Mouse (Mus musculus) kidney, postnatal 0 days (tissue): ENCODE measurements around the gene Adarb1. TPM values are rescaled to one million over a fixed set of nuclear protein-coding genes. Genes with fewer than 3 reads are reported as not detected.

Source experiments
- ATAC-seq: fragments of 200-750 bp; cut with Nextera tagmentation; replicated peaks from 2 replicates; pipeline ENCODE4 v1.8.0; 2017; ENCODE audit warnings: low read depth, moderate number of reproducible peaks, moderate TSS enrichment, moderate library complexity; ENCODE audit not compliant: low FRiP score
- DNase-seq: peaks from one replicate; pipeline ENCODE4 v3.0.0-alpha.2; 2016; ENCODE audit warnings: low spot score
- H3K27ac ChIP-seq: fragments of 300-500 bp; sonication (generic); 2 replicates; pipeline ENCODE4 v1.5.1; 2014; ENCODE audit warnings: mild to moderate bottlenecking
- H3K27me3 ChIP-seq: fragments of 300-500 bp; sonication (generic); 2 replicates; pipeline ENCODE4 v1.6.1; 2014; ENCODE audit warnings: low read length, mixed read lengths; ENCODE audit not compliant: insufficient read depth
- H3K36me3 ChIP-seq: fragments of 300-500 bp; sonication (generic); 2 replicates; pipeline ENCODE4 v1.6.1; 2014; ENCODE audit warnings: low read length, mixed read lengths; ENCODE audit not compliant: insufficient read depth
- H3K4me1 ChIP-seq: fragments of 300-500 bp; sonication (generic); replicated peaks from 2 replicates; pipeline ENCODE4 v1.6.1; 2014; ENCODE audit warnings: antibody characterized with exemption, low read length, mixed read lengths; ENCODE audit not compliant: insufficient read depth
- H3K4me2 ChIP-seq: fragments of 300-500 bp; sonication (generic); 2 replicates; pipeline ENCODE4 v1.6.1; 2014; ENCODE audit warnings: mild to moderate bottlenecking, low read length, moderate library complexity, mixed read lengths
- H3K4me3 ChIP-seq: fragments of 300-500 bp; sonication (generic); replicated peaks from 2 replicates; pipeline ENCODE4 v1.5.1; 2014; ENCODE audit warnings: low read depth, low read length
- H3K9ac ChIP-seq: fragments of 300-500 bp; sonication (generic); 2 replicates; pipeline ENCODE4 v1.6.1; 2014; ENCODE audit warnings: low read depth, low read length
- H3K9me3 ChIP-seq: fragments of 300-500 bp; sonication (generic); replicated peaks from 2 replicates; pipeline ENCODE4 v1.6.1; 2016; ENCODE audit warnings: low read length, inconsistent platforms, mixed read lengths
- CTCF ChIP-seq: IDR thresholded peaks from 2 replicates; pipeline ENCODE4 v1.5.1; 2016; ENCODE audit warnings: antibody characterized with exemption, low read depth, mild to moderate bottlenecking, moderate library complexity
- WGBS: fragments of 180-500 bp; shearing (Covaris S2); extraction: QIAGEN DNeasy Blood & Tissue Kit; methylation state at CpG from one replicate; pipeline ENCODE4 v1.1.7; 2014; 5-methylcytosine and 5-hydroxymethylcytosine counted together
- polyA plus RNA-seq: library from polyadenylated mRNA; unstranded; fragments of >200 nt; fragmentation: Nextera tagmentation; extraction: Ambion mirVana; gene quantifications from 2 replicates; pipeline ENCODE4 v1.2.1, GENCODE M21; 2015

The Adarb1 gene
- polyA plus RNA-seq, 1 experiment from 2014 or later: 4.6 TPM

GRCm38 (mm10) chr10:77448698-77449247 lies 30.7 kb upstream of the Adarb1 start:
- DNase-seq: no peak
- no peak for TF ChIP-seq CTCF
- no peak for ATAC-seq

GRCm38 (mm10) chr10:77448209-77448608 lies 30.1 kb upstream of the Adarb1 start:
- Histone ChIP-seq H3K4me1 (peaks cover 9% of the 10 kb centered on the region; the same call in 1 of the 2 replicates), H3K4me3 (no peak overlapping the region), H3K9ac (no peak overlapping the region), H3K9me3 (no peaks in the 10 kb centered on the region), H3K36me3 (no peaks in the 10 kb centered on the region), H3K4me2 (no peak overlapping the region), H3K27ac (no peak overlapping the region), H3K27me3 (no peaks in the 10 kb centered on the region)
- DNase-seq (no peak), ATAC-seq (no peak)
- WGBS: 81% methylated on average over 7 of the region's 7 CpGs
- no peak for TF ChIP-seq CTCF

More at GRCm38 (mm10) chr10:77448698-77449247, 30.7 kb upstream of the Adarb1 start:
- 30% methylated on average over 6 of the region's 6 CpGs for WGBS
- H3K27me3 ChIP-seq: no peaks in the 10 kb centered on the region
- no peak overlapping the region for H3K27ac ChIP-seq
- H3K4me2 ChIP-seq: peak overlapping the region; percentile 52; the same call in 1 of the 2 replicates
- H3K4me1 ChIP-seq: peaks cover 9% of the 10 kb centered on the region; the same call in 1 of the 2 replicates
- H3K9ac ChIP-seq: 0 out of 2 replicates have a peak overlapping the region, but pooled peaks have one; percentile 32
- H3K36me3 ChIP-seq: no peaks in the 10 kb centered on the region
- 0 out of 2 replicates have a peak overlapping the region, but pooled peaks have one; percentile 15 for H3K4me3 ChIP-seq
- no peaks in the 10 kb centered on the region for H3K9me3 ChIP-seq

- ATAC-seq: no peak
Measured at GRCm38 (mm10) chr10:77447755-77448154, 29.7 kb upstream of the Adarb1 start.

GRCm38 (mm10) chr10:77442250-77442649 lies 24.2 kb upstream of the Adarb1 start:
- H3K27ac ChIP-seq: no peak overlapping the region
- 71% methylated on average over 4 of the region's 4 CpGs for WGBS

More at GRCm38 (mm10) chr10:77447755-77448154, 29.7 kb upstream of the Adarb1 start:
- H3K27me3 ChIP-seq: no peaks in the 10 kb centered on the region
- H3K9me3 ChIP-seq: no peaks in the 10 kb centered on the region
- no peaks in the 10 kb centered on the region for H3K36me3 ChIP-seq
- H3K27ac ChIP-seq: no peak overlapping the region
- 14% methylated on average over 2 of the region's 2 CpGs for WGBS
- H3K9ac ChIP-seq: no peak overlapping the region
- no peak overlapping the region for H3K4me3 ChIP-seq
- H3K4me2 ChIP-seq: no peak overlapping the region
- peaks cover 9% of the 10 kb centered on the region; the same call in 1 of the 2 replicates for H3K4me1 ChIP-seq
- peak; percentile 52 for DNase-seq
- TF ChIP-seq CTCF: no peak

GRCm38 (mm10) chr10:77441812-77442211 lies 23.7 kb upstream of the Adarb1 start:
- Histone ChIP-seq H3K4me2 (no peak overlapping the region), H3K9ac (no peak overlapping the region), H3K4me1 (0 out of 2 replicates have a peak, but pooled peaks cover 4% of the 10 kb centered on the region), H3K27me3 (no peaks in the 10 kb centered on the region), H3K4me3 (no peak overlapping the region), H3K27ac (no peak overlapping the region), H3K9me3 (no peaks in the 10 kb centered on the region), H3K36me3 (no peaks in the 10 kb centered on the region)
- no peak for TF ChIP-seq CTCF
- DNase-seq (no peak), ATAC-seq (no peak)
- WGBS: 53% methylated on average over 3 of the region's 3 CpGs

More at GRCm38 (mm10) chr10:77442250-77442649, 24.2 kb upstream of the Adarb1 start:
- Histone ChIP-seq H3K9me3 (no peaks in the 10 kb centered on the region), H3K36me3 (no peaks in the 10 kb centered on the region), H3K27me3 (no peaks in the 10 kb centered on the region), H3K4me1 (0 out of 2 replicates have a peak, but pooled peaks cover 4% of the 10 kb centered on the region), H3K4me3 (no peak overlapping the region), H3K9ac (no peak overlapping the region), H3K4me2 (no peak overlapping the region)
- ATAC-seq: no peak
- peak; percentile 19; the same call in 1 of the 2 replicates for TF ChIP-seq CTCF
- DNase-seq: no peak

GRCm38 (mm10) chr10:77440841-77441755 lies 23.0 kb upstream of the Adarb1 start:
- H3K27me3 ChIP-seq: no peaks in the 10 kb centered on the region
- 0 out of 2 replicates have a peak, but pooled peaks cover 4% of the 10 kb centered on the region for H3K4me1 ChIP-seq
- H3K27ac ChIP-seq: no peak overlapping the region
- H3K9me3 ChIP-seq: no peaks in the 10 kb centered on the region
- DNase-seq (no peak), ATAC-seq (0 out of 2 replicates have a peak, but pooled peaks have one; percentile 21)
- H3K4me3 ChIP-seq: 0 out of 2 replicates have a peak overlapping the region, but pooled peaks have one; percentile 7
- no peaks in the 10 kb centered on the region for H3K36me3 ChIP-seq
- peak; percentile 8; the same call in 1 of the 2 replicates for TF ChIP-seq CTCF
- WGBS: 22% methylated on average over 19 of the region's 19 CpGs
- no peak overlapping the region for H3K9ac ChIP-seq
- H3K4me2 ChIP-seq: peak overlapping the region; percentile 41
